Mouse (Mus musculus): ENCODE results near the gene Zfp827.

DNA sequence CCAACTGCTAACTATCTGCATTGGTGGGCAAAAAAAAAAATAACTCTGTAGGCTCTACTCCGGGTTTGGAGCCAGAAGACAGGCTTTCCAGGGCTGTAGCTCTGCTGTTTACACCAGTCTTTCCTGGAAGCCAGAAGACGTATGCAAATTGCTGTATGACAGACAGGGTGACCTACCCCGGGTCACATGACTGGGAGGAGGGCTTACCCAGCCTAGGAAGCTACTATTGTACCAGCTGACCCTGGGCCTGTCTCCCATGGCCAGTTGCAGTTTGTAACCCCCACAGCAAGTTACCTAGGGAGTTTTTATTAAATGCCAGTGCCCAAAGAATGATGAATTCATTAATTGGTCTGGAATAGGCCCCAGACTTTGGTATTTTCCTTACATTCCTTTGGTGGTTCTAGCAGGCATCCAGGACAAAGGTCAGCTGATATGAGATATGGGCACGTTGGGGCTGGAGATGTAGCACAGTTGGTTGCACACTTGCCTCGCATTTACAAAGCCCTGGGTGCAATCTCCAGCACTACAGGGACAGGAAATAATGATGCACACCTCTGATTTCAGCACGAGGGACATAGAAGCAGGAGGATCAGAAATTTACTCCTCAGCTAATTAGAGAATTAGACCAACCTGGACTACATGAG is 52.0 kb downstream of the Zfp827 start:
- no peak for TF ChIP-seq POLR2A (IDR thresholded peaks at IDR 0.05; ENCODE audit: insufficient read depth, low read depth, low read length)
- no peak for TF ChIP-seq CTCF (IDR thresholded peaks at IDR 0.05; ENCODE audit: insufficient read depth, low read depth, low read length)
